Mouse (Mus musculus): Measurements from ENCODE around the gene Pde7b. TPM values are rescaled to one million over a fixed set of nuclear protein-coding genes. Genes with fewer than 3 reads are reported as not detected.

The Pde7b gene
- polyA plus RNA-seq, 1 experiment, result 12.9 TPM

DNA sequence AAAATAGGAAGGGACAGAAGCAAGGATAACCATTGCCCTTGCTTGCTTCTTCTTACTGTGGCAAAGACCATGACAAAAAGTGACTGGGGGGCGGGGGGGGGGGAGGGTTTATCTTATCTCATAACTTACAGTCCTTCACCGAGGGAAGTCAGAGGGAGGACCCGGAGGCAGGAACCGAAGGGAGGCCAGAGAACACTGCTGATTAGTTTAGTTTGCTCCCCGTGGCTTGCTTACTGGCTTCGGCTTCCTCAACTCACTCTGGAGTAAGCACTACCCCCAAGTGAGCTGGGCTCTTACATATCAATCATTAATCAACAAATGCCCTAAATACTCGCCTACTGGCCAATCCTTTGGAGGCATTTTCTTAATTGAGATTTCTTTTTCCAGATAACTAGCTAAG, 304.6 kb downstream of the Pde7b start:
- Histone ChIP-seq H3K4me1 (ENCODE audit: control insufficient read depth, insufficient read depth, low read length) (no peaks in the 10 kb centered on the region), H3K27ac (ENCODE audit: insufficient read depth, low read depth, low read length) (no peak overlapping the region), H3K4me3 (ENCODE audit: insufficient read depth, low read length) (no peak overlapping the region)
- TF ChIP-seq POLR2A (IDR thresholded peaks at IDR 0.05; ENCODE audit: borderline replicate concordance, low read depth, low read length) (no peak), CTCF (IDR thresholded peaks at IDR 0.05; ENCODE audit: low read depth, low read length) (no peak)

DNA sequence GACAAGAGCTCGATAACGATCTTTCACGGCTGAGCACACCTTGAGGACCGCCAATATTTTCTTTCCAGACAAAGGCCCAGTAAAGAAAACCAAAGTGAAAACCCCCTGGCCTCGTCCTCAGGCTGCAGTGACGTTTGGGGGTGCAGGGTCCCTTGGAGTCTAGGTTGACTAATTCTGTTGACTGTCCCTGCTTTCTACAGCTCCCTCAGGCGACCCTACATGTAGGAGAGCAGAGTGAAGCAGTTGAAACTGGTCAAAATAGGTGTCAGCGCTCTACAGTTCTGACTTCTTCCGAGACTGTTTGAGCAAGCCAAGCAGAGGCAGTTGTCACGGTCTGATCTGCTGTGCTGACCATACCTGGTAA, 306.0 kb downstream of the Pde7b start:
- H3K4me1 ChIP-seq (ENCODE audit: control insufficient read depth, insufficient read depth, low read length), result no peaks in the 10 kb centered on the region
- no peak overlapping the region for H3K4me3 ChIP-seq (ENCODE audit: insufficient read depth, low read length)
- no peak overlapping the region for H3K27ac ChIP-seq (ENCODE audit: insufficient read depth, low read depth, low read length)
- no peak for TF ChIP-seq POLR2A (IDR thresholded peaks at IDR 0.05; ENCODE audit: borderline replicate concordance, low read depth, low read length)
- TF ChIP-seq CTCF (IDR thresholded peaks at IDR 0.05; ENCODE audit: low read depth, low read length), result no peak

DNA sequence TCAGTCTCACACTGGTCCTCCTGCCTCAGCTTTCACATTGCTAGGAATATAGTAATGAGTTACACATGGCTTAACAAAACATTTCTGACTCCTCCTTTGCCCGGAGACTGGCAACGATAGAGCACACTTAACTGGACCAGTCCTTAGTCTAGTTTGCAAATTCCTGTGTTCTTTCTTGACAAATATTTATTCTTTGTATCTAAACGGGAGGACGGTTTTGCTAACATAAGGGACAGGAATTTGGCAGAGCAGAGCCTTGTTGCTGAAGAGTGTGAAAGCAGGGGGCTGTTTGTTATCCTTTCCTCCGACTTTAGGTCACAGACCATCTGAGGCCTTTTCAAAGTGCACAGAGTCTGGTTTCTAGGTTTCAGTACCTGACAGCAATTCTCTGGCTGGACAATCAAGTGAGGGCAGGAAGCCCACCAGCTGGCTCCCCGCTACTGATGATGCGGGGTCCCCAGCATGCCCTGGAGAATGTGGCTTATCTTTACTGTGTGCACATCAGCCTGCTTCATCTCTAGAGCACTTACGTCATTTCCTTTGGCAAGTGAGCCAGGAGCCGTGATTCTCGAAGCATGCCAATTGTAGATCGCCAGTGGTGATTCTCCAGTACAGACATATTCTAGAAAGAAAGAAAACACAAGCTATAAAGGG, 306.5 kb downstream of the Pde7b start:
- TF ChIP-seq CTCF (IDR thresholded peaks at IDR 0.05; ENCODE audit: low read depth, low read length), result no peak
- no peak for TF ChIP-seq POLR2A (IDR thresholded peaks at IDR 0.05; ENCODE audit: borderline replicate concordance, low read depth, low read length)
- Histone ChIP-seq H3K4me3 (ENCODE audit: insufficient read depth, low read length) (no peak overlapping the region), H3K4me1 (ENCODE audit: control insufficient read depth, insufficient read depth, low read length) (no peaks in the 10 kb centered on the region), H3K27ac (ENCODE audit: insufficient read depth, low read depth, low read length) (no peak overlapping the region)

DNA sequence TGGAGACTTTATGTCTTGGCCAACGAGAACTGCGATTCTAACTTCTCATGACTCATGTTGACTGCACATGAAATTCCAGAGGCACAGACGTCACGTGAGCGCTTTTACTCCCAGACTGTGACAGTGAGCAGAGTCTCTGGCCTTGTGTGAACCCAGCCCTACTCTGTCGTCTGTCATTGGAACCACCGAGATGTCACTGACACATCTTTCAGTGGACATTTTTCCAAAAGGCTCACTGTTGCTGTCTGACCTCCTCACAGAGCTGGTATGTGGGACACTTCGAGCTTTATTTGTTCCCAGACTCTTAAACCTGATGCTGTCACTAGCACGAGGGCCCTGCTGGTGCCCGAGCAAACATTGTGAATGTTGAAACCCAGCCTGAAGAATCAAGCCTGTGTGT, 315.7 kb downstream of the Pde7b start:
- no peak for TF ChIP-seq POLR2A (IDR thresholded peaks at IDR 0.05; ENCODE audit: borderline replicate concordance, low read depth, low read length)
- TF ChIP-seq CTCF (IDR thresholded peaks at IDR 0.05; ENCODE audit: low read depth, low read length), result no peak
- Histone ChIP-seq H3K4me3 (ENCODE audit: insufficient read depth, low read length) (no peak overlapping the region), H3K27ac (ENCODE audit: insufficient read depth, low read depth, low read length) (no peak overlapping the region), H3K4me1 (ENCODE audit: control insufficient read depth, insufficient read depth, low read length) (no peaks in the 10 kb centered on the region)

DNA sequence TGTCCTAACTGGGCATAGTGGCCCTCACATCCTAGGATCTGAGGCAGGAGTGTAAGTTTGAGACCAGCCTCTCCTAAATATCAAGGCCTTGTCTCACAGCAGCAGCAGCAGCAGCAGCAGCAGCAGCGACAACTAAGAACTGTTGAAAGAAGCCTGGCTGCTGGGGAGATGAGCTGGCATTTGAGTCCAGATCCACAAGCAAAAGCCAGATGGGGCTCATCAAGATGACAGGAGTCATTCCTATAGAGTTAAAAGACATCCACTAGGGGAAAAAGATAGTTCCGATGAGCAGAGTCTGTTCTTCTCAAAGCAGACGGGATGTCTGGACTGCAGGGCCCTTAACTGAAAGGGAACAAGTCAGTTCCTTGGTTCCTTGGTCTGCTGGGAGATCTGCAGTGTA, 316.5 kb downstream of the Pde7b start:
- Histone ChIP-seq H3K27ac (ENCODE audit: insufficient read depth, low read depth, low read length) (no peak overlapping the region), H3K4me3 (ENCODE audit: insufficient read depth, low read length) (no peak overlapping the region), H3K4me1 (ENCODE audit: control insufficient read depth, insufficient read depth, low read length) (no peaks in the 10 kb centered on the region)
- TF ChIP-seq CTCF (IDR thresholded peaks at IDR 0.05; ENCODE audit: low read depth, low read length), result no peak
- TF ChIP-seq POLR2A (IDR thresholded peaks at IDR 0.05; ENCODE audit: borderline replicate concordance, low read depth, low read length), result no peak

DNA sequence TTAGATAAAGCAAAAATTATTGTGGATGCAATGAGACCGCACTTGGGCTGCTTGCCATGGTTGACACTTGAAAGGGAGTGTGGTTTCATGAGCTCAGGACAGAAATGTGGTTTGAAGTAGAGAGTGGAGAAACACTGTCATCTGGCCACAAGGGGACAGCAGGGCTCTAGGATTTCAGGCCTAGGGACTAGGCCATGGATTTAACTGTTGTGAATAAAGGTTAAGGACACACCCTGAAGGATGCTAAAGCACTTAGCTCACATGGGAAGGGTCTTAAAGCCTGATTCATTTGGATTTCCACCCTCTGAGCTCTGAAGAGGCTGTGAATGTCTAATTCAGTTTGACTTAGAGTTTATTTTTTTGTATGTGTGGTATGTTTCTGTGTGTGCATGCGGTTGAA, 319.4 kb downstream of the Pde7b start:
- no peak overlapping the region for H3K4me3 ChIP-seq (ENCODE audit: insufficient read depth, low read length)
- no peaks in the 10 kb centered on the region for H3K4me1 ChIP-seq (ENCODE audit: control insufficient read depth, insufficient read depth, low read length)
- no peak overlapping the region for H3K27ac ChIP-seq (ENCODE audit: insufficient read depth, low read depth, low read length)
- no peak for TF ChIP-seq POLR2A (IDR thresholded peaks at IDR 0.05; ENCODE audit: borderline replicate concordance, low read depth, low read length)
- TF ChIP-seq CTCF (IDR thresholded peaks at IDR 0.05; ENCODE audit: low read depth, low read length), result 0 out of 2 replicates have a peak, but pooled peaks have one; percentile 20

DNA sequence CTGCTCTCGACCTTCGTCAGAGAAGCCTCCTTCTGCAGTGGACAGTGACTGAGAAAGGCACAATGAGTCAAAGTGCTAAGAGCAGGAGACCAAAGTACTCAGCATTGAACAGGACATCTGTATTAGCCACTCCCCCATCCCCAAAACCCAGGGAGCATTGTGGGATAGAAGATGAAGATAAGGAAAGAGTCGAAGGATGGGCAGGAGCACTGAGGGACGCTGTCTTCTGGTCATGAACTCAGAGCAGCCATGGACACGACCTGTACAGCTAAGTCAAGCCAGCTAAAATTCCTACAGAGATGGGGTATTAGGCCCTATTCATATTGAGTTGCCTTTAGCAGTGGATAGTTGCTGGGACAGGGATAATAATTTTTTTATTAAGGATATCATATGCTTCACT, 321.9 kb downstream of the Pde7b start:
- TF ChIP-seq CTCF (IDR thresholded peaks at IDR 0.05; ENCODE audit: low read depth, low read length), result no peak
- no peak for TF ChIP-seq POLR2A (IDR thresholded peaks at IDR 0.05; ENCODE audit: borderline replicate concordance, low read depth, low read length)
- Histone ChIP-seq H3K4me3 (ENCODE audit: insufficient read depth, low read length) (no peak overlapping the region), H3K27ac (ENCODE audit: insufficient read depth, low read depth, low read length) (no peak overlapping the region), H3K4me1 (ENCODE audit: control insufficient read depth, insufficient read depth, low read length) (0 out of 2 replicates have a peak, but pooled peaks cover 2% of the 10 kb centered on the region)

DNA sequence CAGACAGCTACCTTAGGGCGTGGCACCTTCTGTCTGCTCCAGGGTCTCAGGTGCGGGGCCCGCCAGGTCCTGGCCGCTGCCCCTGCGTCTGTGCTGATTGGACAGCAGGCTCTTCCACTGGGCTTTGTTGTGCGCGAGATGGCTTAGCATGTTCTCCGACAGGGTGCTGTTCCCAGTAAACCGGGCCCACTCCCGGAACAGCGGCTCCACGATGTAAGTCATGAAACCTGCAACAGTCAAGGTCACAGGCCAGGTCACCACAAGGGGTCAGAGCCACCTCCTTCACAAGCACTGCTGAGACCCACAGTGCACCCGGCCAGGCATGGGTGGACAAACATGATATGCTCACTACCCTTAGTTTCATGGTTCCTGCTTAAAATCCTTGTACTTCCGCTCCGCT, 324.5 kb downstream of the Pde7b start:
- Histone ChIP-seq H3K4me1 (ENCODE audit: control insufficient read depth, insufficient read depth, low read length) (0 out of 2 replicates have a peak, but pooled peaks cover 2% of the 10 kb centered on the region), H3K4me3 (ENCODE audit: insufficient read depth, low read length) (no peak overlapping the region), H3K27ac (ENCODE audit: insufficient read depth, low read depth, low read length) (no peak overlapping the region)
- TF ChIP-seq CTCF (IDR thresholded peaks at IDR 0.05; ENCODE audit: low read depth, low read length) (no peak), POLR2A (IDR thresholded peaks at IDR 0.05; ENCODE audit: borderline replicate concordance, low read depth, low read length) (no peak)

DNA sequence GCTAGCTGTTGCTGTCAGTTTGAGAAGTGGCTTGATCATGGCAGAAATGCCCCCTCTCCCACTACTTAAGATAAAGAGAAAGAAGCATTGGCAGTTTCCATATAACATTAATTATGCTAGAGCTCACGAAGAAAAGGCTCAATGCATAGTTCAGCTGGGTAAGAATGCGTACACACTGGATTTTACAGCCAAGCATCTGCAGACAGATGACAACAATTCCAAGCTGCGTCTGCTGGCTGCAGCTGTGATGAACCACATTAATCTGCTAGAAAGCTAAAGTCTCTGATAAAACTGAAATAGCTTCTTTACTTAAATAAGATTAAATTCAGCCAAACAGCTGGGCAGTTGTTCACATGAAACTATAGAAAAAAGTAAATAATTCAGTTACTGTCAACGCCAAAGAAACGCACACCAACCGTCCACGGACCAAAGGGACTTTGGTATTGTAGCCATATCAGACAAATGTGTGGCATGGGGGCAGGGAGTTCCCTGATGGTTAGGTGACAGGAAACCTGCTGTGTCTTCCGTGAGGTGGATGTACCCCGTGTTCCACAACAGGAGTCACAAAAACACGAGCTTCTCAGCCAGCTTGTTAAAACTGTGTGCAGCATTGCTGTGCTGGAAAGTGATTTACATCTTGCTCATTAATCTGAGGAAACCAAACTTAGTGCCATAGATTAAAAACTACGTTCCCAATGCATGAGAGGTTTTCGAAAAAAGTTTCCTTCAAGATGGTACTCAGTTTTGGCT, 326.1 kb downstream of the Pde7b start:
- TF ChIP-seq POLR2A (IDR thresholded peaks at IDR 0.05; ENCODE audit: borderline replicate concordance, low read depth, low read length), result no peak
- TF ChIP-seq CTCF (IDR thresholded peaks at IDR 0.05; ENCODE audit: low read depth, low read length), result no peak
- Histone ChIP-seq H3K4me1 (ENCODE audit: control insufficient read depth, insufficient read depth, low read length) (0 out of 2 replicates have a peak, but pooled peaks cover 2% of the 10 kb centered on the region), H3K4me3 (ENCODE audit: insufficient read depth, low read length) (peak overlapping the region; percentile 18; the same call in 1 of the 2 replicates), H3K27ac (ENCODE audit: insufficient read depth, low read depth, low read length) (no peak overlapping the region)

DNA sequence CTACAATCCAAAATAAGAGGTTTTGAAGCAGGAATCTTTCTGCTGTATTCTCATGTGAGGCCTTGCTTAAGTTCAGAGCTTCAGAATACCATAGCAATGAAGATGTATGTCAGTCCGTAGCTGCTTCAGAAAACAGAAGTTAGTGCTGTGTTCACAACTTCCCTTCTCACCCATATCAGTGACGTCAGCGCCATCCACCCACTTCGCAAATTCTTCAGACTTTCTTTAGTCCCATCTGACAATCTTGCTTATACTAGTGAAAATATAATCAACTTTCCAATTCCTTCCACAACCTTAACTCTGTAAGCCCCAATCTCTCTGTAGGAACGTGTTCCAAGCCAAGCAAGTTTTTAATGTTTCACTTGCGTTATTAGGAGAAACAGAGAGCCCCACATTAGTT, 326.7 kb downstream of the Pde7b start:
- Histone ChIP-seq H3K4me1 (ENCODE audit: control insufficient read depth, insufficient read depth, low read length) (0 out of 2 replicates have a peak, but pooled peaks cover 2% of the 10 kb centered on the region), H3K27ac (ENCODE audit: insufficient read depth, low read depth, low read length) (no peak overlapping the region), H3K4me3 (ENCODE audit: insufficient read depth, low read length) (peak overlapping the region; percentile 18; the same call in 1 of the 2 replicates)
- TF ChIP-seq POLR2A (IDR thresholded peaks at IDR 0.05; ENCODE audit: borderline replicate concordance, low read depth, low read length) (no peak), CTCF (IDR thresholded peaks at IDR 0.05; ENCODE audit: low read depth, low read length) (no peak)
